Mouse (Mus musculus) ES-E14 (cell line): Measurements from ENCODE around the gene Gm10271. TPM values are rescaled to one million over a fixed set of nuclear protein-coding genes. Genes with fewer than 3 reads are reported as not detected.

Experiments used
- DNase-seq: peaks from one replicate; pipeline ENCODE4 v3.0.0-alpha.2; 2013; ENCODE audit warnings: low read depth, low spot score
- H3K27ac ChIP-seq: 2 replicates; pipeline ENCODE4 v1.5.1; 2012; ENCODE audit warnings: low read depth, mild to moderate bottlenecking, low read length, moderate library complexity, mixed read lengths; ENCODE audit not compliant: poor library complexity, insufficient read depth, severe bottlenecking
- H3K36me3 ChIP-seq: 2 replicates; pipeline ENCODE4 v1.6.1; 2012; ENCODE audit warnings: mild to moderate bottlenecking, low read length, moderate library complexity, mixed read lengths; ENCODE audit not compliant: control insufficient read depth, poor library complexity, insufficient read depth, severe bottlenecking
- H3K4me1 ChIP-seq, 2 experiments: fragments of 150-350 bp in 1 of 2; sonication (generic) in 1 of 2; 2 replicates each; pipeline ENCODE4 v1.6.1; 2012; ENCODE audit warnings: low read length in 2 of 2, mild to moderate bottlenecking in 1 of 2, mixed read lengths in 1 of 2; ENCODE audit not compliant: control insufficient read depth in 2 of 2, insufficient read depth in 2 of 2, poor library complexity in 1 of 2
- H3K4me3 ChIP-seq, 2 experiments: fragments of 150-350 bp in 1 of 2; sonication (generic) in 1 of 2; 2 replicates each; pipeline ENCODE4 v1.5.1; 2012; ENCODE audit warnings: low read length in 2 of 2, low read depth in 1 of 2, mild to moderate bottlenecking in 1 of 2, mixed read lengths in 1 of 2; ENCODE audit not compliant: insufficient read depth in 1 of 2, poor library complexity in 1 of 2, severe bottlenecking in 1 of 2
- H3K9ac ChIP-seq: 2 replicates; pipeline ENCODE4 v1.6.1; 2012; ENCODE audit warnings: low read depth, mild to moderate bottlenecking, low read length, mixed read lengths; ENCODE audit not compliant: poor library complexity, insufficient read depth, severe bottlenecking
- H3K9me3 ChIP-seq: fragments of 150-350 bp; sonication (generic); 2 replicates; pipeline ENCODE4 v1.6.1; 2012; ENCODE audit warnings: low read depth, mild to moderate bottlenecking, low read length; ENCODE audit not compliant: control insufficient read depth, insufficient read depth
- CHD2 ChIP-seq: IDR thresholded peaks from 2 replicates; pipeline ENCODE4 v1.6.1; 2014; ENCODE audit warnings: mild to moderate bottlenecking, low read depth, low read length, inconsistent platforms
- HCFC1 ChIP-seq: IDR thresholded peaks from 2 replicates; pipeline ENCODE4 v1.6.1; 2012; ENCODE audit warnings: low read length, inconsistent platforms, borderline replicate concordance; ENCODE audit not compliant: insufficient read depth
- MAFK ChIP-seq: IDR thresholded peaks from 2 replicates; pipeline ENCODE4 v1.6.1; 2014; ENCODE audit warnings: mild to moderate bottlenecking, low read depth, low read length, inconsistent platforms; ENCODE audit not compliant: insufficient read depth
- ZC3H11A ChIP-seq: IDR thresholded peaks from 2 replicates; pipeline ENCODE4 v1.6.1; 2012; ENCODE audit warnings: low read depth, mild to moderate bottlenecking, inconsistent platforms, low read length, borderline replicate concordance
- ZNF384 ChIP-seq: IDR thresholded peaks from 2 replicates; pipeline ENCODE4 v1.6.1; 2012; ENCODE audit warnings: low read depth, low read length, inconsistent platforms
- in situ Hi-C, 2 experiments: fragments of 600-800 bp; cut with MboI; formaldehyde crosslinking; loops; one replicate each; pipeline ENCODE4 v1.15.1; 2025; ENCODE audit warnings: low sequenced_read_pairs in 2 of 2, inconsistent platforms in 1 of 2; ENCODE audit not compliant: unreplicated experiment in 2 of 2
- total RNA-seq: library from RNA; depleted of rRNA; stranded (reverse); fragments of 300-350 nt; gene quantifications from 2 replicates; pipeline ENCODE4 v1.2.3, GENCODE M21; 2012

Gm10271 gene
- total RNA-seq, 1 experiment = not detected

DNA sequence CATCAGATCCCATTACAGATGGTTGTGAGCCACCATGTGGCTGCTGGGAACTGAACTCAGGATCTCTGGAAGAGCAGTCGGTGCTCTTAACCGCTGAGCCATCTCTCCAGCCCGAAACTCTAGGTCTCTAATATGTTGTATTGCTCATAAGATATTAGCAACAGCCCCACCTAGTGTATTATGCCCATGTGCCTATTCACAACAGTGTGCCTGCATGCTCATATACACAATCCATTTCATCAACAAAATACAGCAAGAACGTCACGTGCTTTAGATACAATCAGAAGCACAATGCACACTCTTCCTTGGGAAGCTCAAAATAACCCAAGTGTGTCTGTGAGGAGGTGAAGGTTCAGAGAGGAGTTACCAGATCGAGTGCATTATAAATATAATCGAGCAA, 38.6 kb downstream of the Gm10271 start:
- Histone ChIP-seq H3K36me3 (peaks cover 26% of the 10 kb centered on the region; the same call in 1 of the 2 replicates), H3K4me1 (peaks cover 2 to 8% of the 10 kb centered on the region in 2 experiments; a peak in 3 of 4 replicates), H3K9ac (no peak overlapping the region), H3K27ac (no peak overlapping the region), H3K4me3 (no peak overlapping the region), H3K9me3 (no peaks in the 10 kb centered on the region)
- in situ Hi-C loops = no loop called here
- no peak for DNase-seq
- no peak for TF ChIP-seq ZC3H11A
- no peak for TF ChIP-seq MAFK
- no peak for TF ChIP-seq ZNF384
- no peak for TF ChIP-seq CHD2
- no peak for TF ChIP-seq HCFC1

DNA sequence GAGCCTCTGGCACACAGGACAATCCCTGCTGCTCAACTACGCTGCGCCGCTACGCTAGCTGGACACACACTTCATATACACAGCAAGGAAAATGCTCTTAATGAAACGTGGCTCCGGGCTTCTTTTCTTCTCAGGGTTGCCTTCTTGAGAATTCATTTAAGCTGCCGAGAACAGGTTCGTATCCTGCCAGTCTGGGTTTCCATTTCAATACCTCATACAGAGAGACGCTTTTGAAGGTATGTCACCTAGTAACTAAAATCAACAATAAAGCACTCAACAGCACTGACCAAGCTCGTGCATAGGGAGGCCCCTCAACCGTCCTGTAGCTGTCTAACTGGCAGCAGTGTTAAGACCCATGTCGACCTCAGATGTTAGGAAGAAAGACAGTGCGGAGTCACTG, 40.0 kb downstream of the Gm10271 start:
- H3K4me1 ChIP-seq = peaks cover 2 to 8% of the 10 kb centered on the region in 2 experiments; a peak in 3 of 4 replicates
- no peaks in the 10 kb centered on the region for H3K9me3 ChIP-seq
- peaks cover 25% of the 10 kb centered on the region for H3K36me3 ChIP-seq
- H3K9ac ChIP-seq = no peak overlapping the region
- TF ChIP-seq MAFK = no peak
- TF ChIP-seq ZNF384 = no peak
- TF ChIP-seq ZC3H11A = no peak
- no peak for TF ChIP-seq HCFC1
- no peak for TF ChIP-seq CHD2
- H3K27ac ChIP-seq = no peak overlapping the region
- in situ Hi-C loops = no loop called here
- no peak overlapping the region for H3K4me3 ChIP-seq
- DNase-seq = no peak

DNA sequence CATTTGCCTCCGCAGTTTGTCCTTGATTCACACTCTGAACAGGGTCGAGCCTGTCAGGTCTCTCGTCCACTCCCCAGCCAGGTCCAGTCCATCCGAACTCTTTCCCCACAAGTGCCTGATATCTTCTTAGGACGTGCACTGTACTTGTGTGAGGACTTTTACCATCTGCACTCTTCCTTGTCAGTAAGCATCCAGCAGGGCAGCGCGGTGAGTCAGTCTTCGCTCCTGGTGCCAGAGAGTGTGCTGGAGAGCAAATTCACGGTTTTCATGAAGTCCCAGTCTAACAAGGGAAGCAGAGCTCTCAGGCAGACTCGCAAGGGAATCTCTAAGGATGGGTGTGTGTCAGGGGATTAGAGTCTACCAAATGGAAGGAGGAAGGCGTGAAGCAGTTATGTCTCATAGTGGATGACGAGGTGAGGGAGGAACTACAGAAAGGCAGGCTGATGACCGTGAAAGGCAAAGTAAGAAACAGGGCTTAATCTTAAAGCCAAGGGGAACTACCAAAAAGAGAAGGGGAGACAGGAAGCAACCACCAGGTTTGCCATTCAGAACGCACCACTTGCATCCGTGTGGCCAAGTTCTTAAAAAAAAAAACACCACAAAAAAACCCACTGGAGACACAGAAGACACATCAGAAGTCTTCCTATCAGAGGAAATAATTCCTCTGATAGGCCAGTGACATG, 40.8 kb downstream of the Gm10271 start:
- no peak overlapping the region for H3K9ac ChIP-seq
- peaks cover 2 to 8% of the 10 kb centered on the region in 2 experiments; a peak in 3 of 4 replicates for H3K4me1 ChIP-seq
- no peak for DNase-seq
- no peak overlapping the region; a peak in 1 of 4 replicates for H3K4me3 ChIP-seq
- peaks cover 19% of the 10 kb centered on the region for H3K36me3 ChIP-seq
- in situ Hi-C loops = no loop called here
- 0 out of 2 replicates have a peak overlapping the region, but pooled peaks have one; percentile 6 for H3K27ac ChIP-seq
- no peaks in the 10 kb centered on the region for H3K9me3 ChIP-seq
- TF ChIP-seq CHD2 = no peak
- TF ChIP-seq ZNF384 = no peak
- no peak for TF ChIP-seq MAFK
- no peak for TF ChIP-seq ZC3H11A
- no peak for TF ChIP-seq HCFC1

DNA sequence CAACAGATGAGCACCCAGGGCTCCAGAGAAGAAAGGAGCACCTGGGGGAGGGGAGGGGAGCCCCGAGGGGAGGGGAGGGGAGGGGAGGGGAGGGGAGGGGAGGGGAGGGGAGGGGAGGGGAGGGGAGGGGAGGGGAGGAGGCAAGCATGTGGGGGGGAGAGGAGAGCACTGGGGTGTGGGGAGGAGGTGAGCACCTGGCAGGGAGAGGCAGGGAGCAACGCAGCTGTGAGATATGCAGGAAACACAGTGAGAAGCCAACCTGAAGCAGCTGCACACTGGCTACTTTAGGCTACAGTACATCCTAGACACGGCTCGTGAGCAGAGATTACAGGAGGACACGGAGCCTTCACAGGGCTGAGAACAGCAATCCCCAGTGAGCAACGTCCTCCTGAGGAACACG, 41.5 kb downstream of the Gm10271 start:
- Histone ChIP-seq H3K9me3 (no peaks in the 10 kb centered on the region), H3K4me3 (peak overlapping the region in 1 of 2 experiments; percentile 32; a peak in 1 of 4 replicates), H3K27ac (0 out of 2 replicates have a peak overlapping the region, but pooled peaks have one; percentile 6), H3K36me3 (peaks cover 19% of the 10 kb centered on the region), H3K9ac (no peak overlapping the region), H3K4me1 (peaks cover 2 to 8% of the 10 kb centered on the region in 2 experiments; a peak in 3 of 4 replicates)
- TF ChIP-seq ZC3H11A (no peak), HCFC1 (no peak), CHD2 (no peak), MAFK (no peak), ZNF384 (no peak)
- in situ Hi-C loops = no loop called here
- no peak for DNase-seq

DNA sequence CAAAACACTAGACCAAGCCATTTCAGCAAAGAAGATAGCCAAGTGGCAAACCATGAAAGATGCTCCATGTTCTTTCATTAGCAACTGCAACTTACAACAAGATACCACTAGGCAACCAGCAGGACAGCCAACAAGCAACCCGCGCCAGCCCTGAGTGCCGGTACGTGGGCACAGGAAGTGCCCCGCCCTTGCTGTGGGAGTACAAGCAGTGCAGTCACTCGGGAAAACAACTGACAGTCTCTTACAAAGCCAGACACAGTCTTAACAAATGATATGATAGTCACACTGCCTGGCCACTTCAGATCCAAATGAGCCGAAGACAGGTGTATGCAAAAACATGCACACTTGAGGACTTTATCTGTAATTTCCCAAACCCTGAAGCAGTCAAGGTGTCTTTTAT, 41.9 kb downstream of the Gm10271 start:
- H3K27ac ChIP-seq = no peak overlapping the region
- peaks cover 19% of the 10 kb centered on the region for H3K36me3 ChIP-seq
- TF ChIP-seq MAFK = no peak
- TF ChIP-seq ZNF384 = no peak
- TF ChIP-seq HCFC1 = no peak
- no peak for TF ChIP-seq CHD2
- TF ChIP-seq ZC3H11A = no peak
- no peak for DNase-seq
- in situ Hi-C loops = no loop called here
- no peak overlapping the region for H3K9ac ChIP-seq
- H3K4me3 ChIP-seq = no peak overlapping the region
- H3K9me3 ChIP-seq = no peaks in the 10 kb centered on the region
- H3K4me1 ChIP-seq = peaks cover 2 to 8% of the 10 kb centered on the region in 2 experiments; a peak in 3 of 4 replicates
